Mouse (Mus musculus) embryonic facial prominence, embryonic 10.5 days (tissue): ENCODE results near the gene Mrpl39. TPM values are rescaled to one million over a fixed set of nuclear protein-coding genes. Genes with fewer than 3 reads are reported as not detected.
A peak's percentile ranks its signal among the peaks of the same experiment; 100 is the strongest.

Experiments used
- DNase-seq: peaks from one replicate; pipeline ENCODE4 v3.0.0-alpha.2; 2017; ENCODE audit warnings: low spot score
- H3K27ac ChIP-seq: fragments of 300-500 bp; sonication (generic); replicated peaks from 2 replicates; pipeline ENCODE4 v1.5.1; 2016; ENCODE audit warnings: mild to moderate bottlenecking
- H3K27me3 ChIP-seq: fragments of 300-500 bp; sonication (generic); replicated peaks from 2 replicates; pipeline ENCODE4 v1.6.1; 2016; ENCODE audit warnings: low read depth, mild to moderate bottlenecking; ENCODE audit not compliant: poor library complexity, severe bottlenecking
- H3K36me3 ChIP-seq: fragments of 300-500 bp; sonication (generic); replicated peaks from 2 replicates; pipeline ENCODE4 v1.6.1; 2016; ENCODE audit warnings: mild to moderate bottlenecking, moderate library complexity
- H3K4me1 ChIP-seq: fragments of 300-500 bp; sonication (generic); 2 replicates; pipeline ENCODE4 v1.6.1; 2016
- H3K4me3 ChIP-seq: fragments of 300-500 bp; sonication (generic); 2 replicates; pipeline ENCODE4 v1.5.1; 2016; ENCODE audit warnings: mild to moderate bottlenecking, moderate library complexity
- H3K9me3 ChIP-seq: fragments of 300-500 bp; sonication (generic); 2 replicates; pipeline ENCODE4 v1.6.1; 2016; ENCODE audit warnings: mild to moderate bottlenecking
- WGBS: fragments of 180-500 bp; shearing (Covaris S2); methylation state at CpG from one replicate; pipeline ENCODE4 v1.1.7; 2016; 5-methylcytosine and 5-hydroxymethylcytosine counted together
- polyA plus RNA-seq: library from polyadenylated mRNA; unstranded; fragments of >200 nt; fragmentation: Nextera tagmentation; extraction: Ambion mirVana; gene quantifications from 2 replicates; pipeline ENCODE4 v1.2.1, GENCODE M21; 2016

The Mrpl39 gene
- 55.0 and 57.9 TPM in 2 replicates for polyA plus RNA-seq

- Histone ChIP-seq H3K4me1 (peaks cover 5% of the 10 kb centered on the region), H3K36me3 (peaks cover 26% of the 10 kb centered on the region), H3K9me3 (no peaks in the 10 kb centered on the region), H3K27me3 (no peaks in the 10 kb centered on the region), H3K4me3 (peak within 1 kb of the TSS; percentile 86), H3K27ac (peak within 1 kb of the TSS; percentile 89)
- 2% methylated on average over 66 of the region's 66 CpGs for WGBS
- peak; percentile 98 for DNase-seq
Measured at GRCm38 (mm10) chr16:84735166-84736105, at the start of gene Mrpl39. TSS of gene Mrpl39 (minus strand) at chr16:84735742.

- no peak overlapping the region for H3K4me3 ChIP-seq
- 16% methylated on average over 7 of the region's 7 CpGs for WGBS
- H3K27ac ChIP-seq = no peak overlapping the region
- H3K27me3 ChIP-seq = no peaks in the 10 kb centered on the region
- no peak for DNase-seq
- H3K4me1 ChIP-seq = peaks cover 4% of the 10 kb centered on the region
- H3K9me3 ChIP-seq = no peaks in the 10 kb centered on the region
- no peaks in the 10 kb centered on the region for H3K36me3 ChIP-seq
Measured at GRCm38 (mm10) chr16:84784966-84785365, 49.4 kb upstream of the Mrpl39 start.

- H3K36me3 ChIP-seq = 0 out of 2 replicates have a peak, but pooled peaks cover 2% of the 10 kb centered on the region
- 60% methylated on average over 2 of the region's 2 CpGs for WGBS
- no peak overlapping the region for H3K27ac ChIP-seq
- H3K4me1 ChIP-seq = peaks cover 4% of the 10 kb centered on the region
- no peaks in the 10 kb centered on the region for H3K9me3 ChIP-seq
- no peak for DNase-seq
- no peaks in the 10 kb centered on the region for H3K27me3 ChIP-seq
- no peak overlapping the region for H3K4me3 ChIP-seq
Measured at GRCm38 (mm10) chr16:84783279-84783678, 47.7 kb upstream of the Mrpl39 start.

- 0 out of 2 replicates have a peak, but pooled peaks cover 2% of the 10 kb centered on the region for H3K36me3 ChIP-seq
- H3K4me3 ChIP-seq = no peak overlapping the region
- H3K27ac ChIP-seq = no peak overlapping the region
- WGBS = 93% methylated on average over 5 of the region's 5 CpGs
- H3K4me1 ChIP-seq = peaks cover 3% of the 10 kb centered on the region
- DNase-seq = no peak
- H3K27me3 ChIP-seq = peaks cover 20% of the 10 kb centered on the region
- H3K9me3 ChIP-seq = no peaks in the 10 kb centered on the region
Measured at GRCm38 (mm10) chr16:84779718-84780117, 44.2 kb upstream of the Mrpl39 start.

GRCm38 (mm10) chr16:84778861-84779630, 43.5 kb upstream of the Mrpl39 start:
- no peak for DNase-seq
- WGBS = 88% methylated on average over 6 of the region's 6 CpGs

GRCm38 (mm10) chr16:84778431-84778830, 42.9 kb upstream of the Mrpl39 start:
- no peak for DNase-seq
- WGBS = 81% methylated on average over 6 of the region's 6 CpGs
- Histone ChIP-seq H3K27ac (no peak overlapping the region), H3K4me1 (peaks cover 15% of the 10 kb centered on the region), H3K36me3 (0 out of 2 replicates have a peak, but pooled peaks cover 2% of the 10 kb centered on the region), H3K27me3 (peaks cover 24% of the 10 kb centered on the region), H3K4me3 (no peak overlapping the region), H3K9me3 (no peaks in the 10 kb centered on the region)

More at GRCm38 (mm10) chr16:84778861-84779630, 43.5 kb upstream of the Mrpl39 start:
- 0 out of 2 replicates have a peak, but pooled peaks cover 2% of the 10 kb centered on the region for H3K36me3 ChIP-seq
- H3K27me3 ChIP-seq = peaks cover 24% of the 10 kb centered on the region
- H3K4me3 ChIP-seq = no peak overlapping the region
- peaks cover 10% of the 10 kb centered on the region for H3K4me1 ChIP-seq
- no peak overlapping the region for H3K27ac ChIP-seq
- H3K9me3 ChIP-seq = no peaks in the 10 kb centered on the region

GRCm38 (mm10) chr16:84776089-84776784, 40.7 kb upstream of the Mrpl39 start:
- Histone ChIP-seq H3K4me3 (peak overlapping the region; percentile 81; the same call in 1 of the 2 replicates), H3K9me3 (no peaks in the 10 kb centered on the region), H3K27ac (no peak overlapping the region), H3K4me1 (peaks cover 20% of the 10 kb centered on the region), H3K27me3 (peaks cover 24% of the 10 kb centered on the region), H3K36me3 (0 out of 2 replicates have a peak, but pooled peaks cover 2% of the 10 kb centered on the region)
- no peak for DNase-seq
- WGBS = 67% methylated on average over 7 of the region's 7 CpGs

GRCm38 (mm10) chr16:84775356-84775755, 39.8 kb upstream of the Mrpl39 start:
- Histone ChIP-seq H3K27ac (no peak overlapping the region), H3K36me3 (0 out of 2 replicates have a peak, but pooled peaks cover 2% of the 10 kb centered on the region), H3K27me3 (peaks cover 24% of the 10 kb centered on the region), H3K4me3 (peak overlapping the region; percentile 81), H3K4me1 (peaks cover 20% of the 10 kb centered on the region), H3K9me3 (no peaks in the 10 kb centered on the region)
- 38% methylated on average over 11 of the region's 11 CpGs for WGBS
- DNase-seq = no peak

- peak overlapping the region; percentile 88 for H3K27ac ChIP-seq
Measured at GRCm38 (mm10) chr16:84774761-84775231, 39.3 kb upstream of the Mrpl39 start.

GRCm38 (mm10) chr16:84774003-84774703, 38.6 kb upstream of the Mrpl39 start, which contains the start of gene Jam2:
TSS of gene Jam2 (plus strand) at chr16:84774123.
- peaks cover 24% of the 10 kb centered on the region for H3K27me3 ChIP-seq
- DNase-seq = peak; percentile 82

More at GRCm38 (mm10) chr16:84774761-84775231, 39.3 kb upstream of the Mrpl39 start:
- DNase-seq = peak; percentile 68
- H3K4me3 ChIP-seq = peak overlapping the region; percentile 81
- WGBS = under 1% methylated on average over 23 of the region's 23 CpGs
- H3K9me3 ChIP-seq = no peaks in the 10 kb centered on the region
- 0 out of 2 replicates have a peak, but pooled peaks cover 2% of the 10 kb centered on the region for H3K36me3 ChIP-seq
- H3K4me1 ChIP-seq = peaks cover 20% of the 10 kb centered on the region
- peaks cover 24% of the 10 kb centered on the region for H3K27me3 ChIP-seq

GRCm38 (mm10) chr16:84773268-84773861, 37.8 kb upstream of the Mrpl39 start:
- Histone ChIP-seq H3K27me3 (peaks cover 24% of the 10 kb centered on the region), H3K27ac (peak overlapping the region; percentile 88), H3K4me1 (peaks cover 20% of the 10 kb centered on the region), H3K4me3 (peak overlapping the region; percentile 81), H3K36me3 (no peaks in the 10 kb centered on the region), H3K9me3 (no peaks in the 10 kb centered on the region)
- no peak for DNase-seq
- WGBS = 2% methylated on average over 15 of the region's 15 CpGs

More at GRCm38 (mm10) chr16:84774003-84774703, 38.6 kb upstream of the Mrpl39 start, which contains the start of gene Jam2:
- H3K36me3 ChIP-seq = 0 out of 2 replicates have a peak, but pooled peaks cover 2% of the 10 kb centered on the region
- peak within 1 kb of the TSS; percentile 88 for H3K27ac ChIP-seq
- peak within 1 kb of the TSS; percentile 81 for H3K4me3 ChIP-seq
- no peaks in the 10 kb centered on the region for H3K9me3 ChIP-seq
- peaks cover 20% of the 10 kb centered on the region for H3K4me1 ChIP-seq
- WGBS = under 1% methylated on average over 43 of the region's 43 CpGs
